Mouse (Mus musculus) fat pad, adult 2 months (tissue): ENCODE results near the gene Plvap.
A peak's percentile ranks its signal among the peaks of the same experiment; 100 is the strongest.
"Not testable (repeated sequence)": the region's sequence is repeated elsewhere in the genome, so short reads cannot be mapped to it uniquely, and the experiment has no call there.

ENCODE experiments used
- DNase-seq: peaks from one replicate; pipeline ENCODE4 v3.0.0-alpha.2; 2011; ENCODE audit warnings: low read depth, low spot score; ENCODE audit errors: extremely low read depth

Plvap gene

GRCm38 (mm10) chr8:71511644-71512043, at the start of gene Plvap:
Gene Plvap (minus strand): TSS chr8:71511752.
- DNase-seq, result no peak

GRCm38 (mm10) chr8:71560765-71561164, 49.2 kb upstream of the Plvap start:
- no peak for DNase-seq

DNA sequence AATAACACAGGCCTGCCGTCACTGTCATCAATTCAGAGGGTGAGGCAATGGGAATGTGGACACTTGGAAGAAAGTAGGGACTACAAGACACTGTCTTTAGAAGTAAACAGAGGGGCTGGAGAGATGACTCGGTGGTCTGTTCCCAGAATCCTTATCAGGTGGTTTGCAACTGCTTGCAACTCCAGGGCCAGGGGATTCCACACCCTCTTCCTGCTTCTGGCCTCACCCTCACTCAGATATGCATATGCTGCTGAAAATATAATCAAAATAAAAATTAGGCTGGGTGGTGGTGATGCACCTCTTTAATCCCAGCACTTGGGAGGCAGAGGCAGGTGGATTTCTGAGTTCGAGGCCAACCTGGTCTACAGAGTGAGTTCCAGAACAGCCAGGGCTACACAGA, 48.5 kb upstream of the Plvap start:
- no peak for DNase-seq

GRCm38 (mm10) chr8:71558958-71559690, 47.6 kb upstream of the Plvap start:
- no peak for DNase-seq

GRCm38 (mm10) chr8:71558071-71558957, 46.8 kb upstream of the Plvap start, which contains the start of gene Tmem221:
Gene Tmem221 (minus strand): TSS chr8:71558871.
- no peak for DNase-seq

- no peak for DNase-seq
Observed at GRCm38 (mm10) chr8:71554644-71555043, 43.1 kb upstream of the Plvap start.

DNA sequence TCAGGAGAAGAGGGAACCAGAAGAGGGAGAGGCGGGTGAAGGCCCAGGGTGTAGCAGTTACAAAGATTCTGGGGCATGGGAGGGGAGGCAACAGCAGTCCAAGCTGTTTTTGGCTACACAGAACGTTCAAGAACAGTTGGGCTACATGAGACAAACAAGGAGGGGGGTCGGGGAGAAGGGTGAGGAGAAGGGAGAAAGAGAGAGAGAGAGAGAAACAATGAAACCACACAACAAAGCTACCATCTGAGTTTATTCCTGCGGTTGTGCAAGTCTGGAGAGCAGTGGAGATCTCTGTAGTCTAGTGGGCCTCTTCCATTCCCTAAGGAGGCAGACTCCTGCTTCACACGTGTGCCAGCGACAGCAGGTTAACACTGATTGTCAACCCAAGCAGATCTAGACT, 42.4 kb upstream of the Plvap start:
- no peak for DNase-seq

DNA sequence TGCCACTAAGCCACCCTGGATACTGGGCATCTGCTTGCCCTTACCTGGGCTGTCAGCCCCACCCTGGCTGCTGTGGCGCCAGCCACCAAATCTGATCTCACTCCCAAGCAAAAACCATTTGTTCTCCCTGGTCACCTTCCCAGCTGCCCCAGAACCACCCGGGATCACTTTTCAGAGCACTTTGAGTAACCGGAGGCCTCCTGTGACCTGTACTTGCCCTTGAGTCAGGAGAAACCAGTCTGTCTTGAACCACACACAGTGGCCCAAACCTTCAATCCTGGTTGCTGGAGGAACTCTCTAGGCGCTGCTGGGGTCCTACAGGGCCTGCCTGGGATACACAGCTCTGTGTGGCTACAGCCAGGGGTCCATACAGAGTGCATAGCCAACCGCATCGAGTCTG, 41.2 kb upstream of the Plvap start:
- no peak for DNase-seq

DNA sequence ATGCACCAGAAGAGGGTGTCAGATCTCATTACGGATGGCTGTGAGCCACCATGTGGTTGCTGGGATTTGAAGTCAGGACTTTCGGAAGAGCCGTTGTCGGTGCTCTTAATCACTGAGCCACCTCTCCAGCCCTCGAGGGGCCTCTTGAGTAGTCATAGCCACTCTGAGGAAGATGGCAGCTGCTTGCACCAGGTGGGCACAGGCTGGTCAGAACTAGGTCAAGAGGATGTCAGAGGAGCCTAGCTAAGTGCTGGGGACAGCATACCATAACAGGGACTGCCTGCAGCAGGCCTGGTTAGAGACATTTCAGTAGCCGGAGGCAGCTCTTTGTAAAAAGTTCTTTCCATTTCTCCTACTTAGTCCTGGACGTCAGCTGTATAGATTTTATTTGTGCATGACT, 39.2 kb upstream of the Plvap start:
- no peak for DNase-seq

DNA sequence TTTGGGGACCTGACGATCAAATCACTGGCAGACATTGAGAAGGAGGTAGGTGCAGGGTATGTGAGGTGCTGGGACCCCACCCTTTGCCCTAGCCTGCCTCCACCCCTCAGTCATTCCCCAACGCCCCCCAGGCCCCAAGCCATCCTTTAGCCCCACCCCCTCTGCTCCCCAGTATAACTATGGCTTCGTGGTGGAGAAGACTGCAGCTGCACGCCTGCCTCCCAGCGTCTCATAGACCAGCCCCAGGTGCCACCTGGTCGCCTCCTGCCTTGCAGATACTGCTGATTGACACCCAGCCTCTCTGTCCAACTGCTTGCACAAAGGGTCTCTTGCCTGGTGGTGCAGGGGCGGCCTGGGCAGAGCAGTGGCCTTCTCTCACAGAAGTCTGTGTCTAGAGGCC, 36.0 kb upstream of the Plvap start:
- no peak for DNase-seq

GRCm38 (mm10) chr8:71545053-71545452, 33.5 kb upstream of the Plvap start:
- DNase-seq, result no peak

GRCm38 (mm10) chr8:71543755-71544154, 32.2 kb upstream of the Plvap start:
- no peak for DNase-seq

DNA sequence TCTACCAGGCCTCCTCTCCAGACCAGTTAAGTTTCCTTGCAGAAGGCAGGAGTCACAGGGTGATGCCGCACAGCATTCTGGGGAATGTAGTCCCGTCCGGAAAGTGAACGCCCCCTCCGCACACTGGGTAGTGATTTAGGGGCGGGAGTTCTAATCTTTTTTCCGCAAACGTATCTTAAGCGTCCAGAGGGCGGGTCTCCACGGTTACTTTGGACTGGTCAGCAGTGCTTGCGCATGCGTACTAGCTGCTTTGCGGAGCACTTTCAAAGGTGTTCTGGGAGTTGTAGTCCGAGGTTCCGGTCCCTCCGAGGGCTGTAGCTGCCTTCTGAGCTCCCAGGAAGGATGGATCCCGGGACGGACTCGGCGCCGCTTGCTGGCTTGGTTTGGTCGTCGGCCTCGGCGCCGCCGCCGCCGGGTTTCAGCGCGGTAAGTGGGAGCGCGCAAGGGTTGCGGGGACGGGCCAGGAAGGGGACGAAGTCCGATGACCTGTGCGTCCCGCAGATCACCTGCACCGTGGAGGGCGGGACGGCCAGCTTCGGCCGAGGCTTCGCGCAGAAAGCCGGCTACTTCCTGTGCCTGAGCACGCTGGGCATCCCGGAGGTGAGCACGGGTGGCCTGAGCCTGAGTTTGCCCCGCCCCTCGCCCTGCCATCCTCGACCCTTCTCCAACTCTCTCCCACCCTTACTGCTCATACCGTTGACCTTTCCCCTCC, 31.2 kb upstream of the Plvap start, which contains the start of gene Mvb12a:
Mvb12a (plus strand) TSS at position 291 of the 712 bp plus-strand sequence.
- DNase-seq, result peak; percentile 95

GRCm38 (mm10) chr8:71537028-71537867, 25.7 kb upstream of the Plvap start, which contains the start of gene Bst2:
Gene Bst2 (minus strand): TSS chr8:71537456.
- DNase-seq, result peak; percentile 39

- no peak for DNase-seq
Observed at GRCm38 (mm10) chr8:71535663-71536062, 24.1 kb upstream of the Plvap start.

GRCm38 (mm10) chr8:71534263-71534810, 22.8 kb upstream of the Plvap start:
- no peak for DNase-seq

GRCm38 (mm10) chr8:71530735-71531467, 19.3 kb upstream of the Plvap start:
- not testable (repeated sequence) for DNase-seq

- no peak for DNase-seq
Observed at GRCm38 (mm10) chr8:71528362-71529073, 17.0 kb upstream of the Plvap start.
